ENCODE assay signal across 12 mouse cellular contexts in genomic region chrX:162113257-162113656, GRCm38 (mm10). TPM values are rescaled to one million over a fixed set of nuclear protein-coding genes. Genes with fewer than 3 reads are reported as not detected.
DNase-seq lines count a peak whose midpoint lies in the region; ATAC-seq and TF ChIP-seq lines count a peak whose summit lies in the region.
"Had no signal": no experiment of that assay in that cellular context is flagged by ENCODE, and none has a peak within 500 bp of the region (broad histone marks: within the 10 kb centered on the region; RNA-seq: fewer than 3 reads in every experiment).

No protein-coding gene starts in this region.

- no peaks in the 10 kb centered on the region for H3K4me1 ChIP-seq in hindbrain, embryonic 14.5 days (replicated peaks; ENCODE audit: control insufficient read depth, insufficient read depth, low read length)
- no peaks in the 10 kb centered on the region for H3K4me1 ChIP-seq in hindbrain, embryonic 16.5 days (ENCODE audit: control insufficient read depth, insufficient read depth, low read depth, low read length)
- no peaks in the 10 kb centered on the region for H3K4me1 ChIP-seq in heart, embryonic 12.5 days (replicated peaks)
- no peaks in the 10 kb centered on the region for H3K4me1 ChIP-seq in liver, postnatal 0 days (ENCODE audit: insufficient read depth)
- H3K4me1 ChIP-seq: hindbrain, embryonic 15.5 days had no signal

- no peak overlapping the region for H3K27ac ChIP-seq in hindbrain, embryonic 14.5 days
- H3K27ac ChIP-seq in hindbrain, embryonic 16.5 days (ENCODE audit: low read depth, low read length): no peak overlapping the region
- 0 out of 2 replicates have a peak overlapping the region, but pooled peaks have one; percentile 26 for H3K27ac ChIP-seq in heart, embryonic 12.5 days (ENCODE audit: poor library complexity, severe bottlenecking)
- no peak overlapping the region for H3K27ac ChIP-seq in liver, postnatal 0 days (ENCODE audit: low read depth)
- no peak overlapping the region for H3K27ac ChIP-seq in layer of hippocampus, adult 2 months
- H3K27ac ChIP-seq: gastrocnemius, adult 2 months; hindbrain, embryonic 15.5 days; macrophage had no signal

- no peak for TF ChIP-seq EP300 in liver, postnatal 0 days (IDR thresholded peaks at IDR 0.05; ENCODE audit: low read depth)

- no peaks in the 10 kb centered on the region for H3K36me3 ChIP-seq in hindbrain, embryonic 14.5 days (replicated peaks; ENCODE audit: control insufficient read depth, insufficient read depth)
- H3K36me3 ChIP-seq in hindbrain, embryonic 16.5 days (ENCODE audit: control insufficient read depth, insufficient read depth, low read length): no peaks in the 10 kb centered on the region
- no peaks in the 10 kb centered on the region for H3K36me3 ChIP-seq in heart, embryonic 12.5 days
- H3K36me3 ChIP-seq in liver, postnatal 0 days (replicated peaks; ENCODE audit: insufficient read depth, low read length): no peaks in the 10 kb centered on the region
- H3K36me3 ChIP-seq: hindbrain, embryonic 15.5 days had no signal

- peak; percentile 26 for DNase-seq in hindbrain, embryonic 14.5 days (ENCODE audit: low spot score)
- DNase-seq in adrenal gland, postnatal 10 days: peak; percentile 43
- DNase-seq in liver, postnatal 0 days: peak; percentile 13
- no peak for DNase-seq in layer of hippocampus, adult 2 months (ENCODE audit: low spot score in 2 of 2)
- no peak for DNase-seq in testis, postnatal 14 days (ENCODE audit: low spot score)
- DNase-seq: cerebellum, adult 11 months; gastrocnemius, adult 2 months had no signal

- H3K4me3 ChIP-seq in hindbrain, embryonic 14.5 days (replicated peaks; ENCODE audit: low read length): no peak overlapping the region
- no peak overlapping the region for H3K4me3 ChIP-seq in hindbrain, embryonic 16.5 days (ENCODE audit: low read length)
- H3K4me3 ChIP-seq in heart, embryonic 12.5 days: no peak overlapping the region
- H3K4me3 ChIP-seq in liver, postnatal 0 days (ENCODE audit: low read depth, low read length): no peak overlapping the region
- no peak overlapping the region for H3K4me3 ChIP-seq in layer of hippocampus, adult 2 months
- H3K4me3 ChIP-seq: gastrocnemius, adult 2 months; hindbrain, embryonic 15.5 days had no signal

- H3K9me3 ChIP-seq in hindbrain, embryonic 14.5 days (ENCODE audit: control insufficient read depth, low read length): no peaks in the 10 kb centered on the region
- no peaks in the 10 kb centered on the region for H3K9me3 ChIP-seq in hindbrain, embryonic 16.5 days (ENCODE audit: control insufficient read depth, low read length)
- H3K9me3 ChIP-seq in heart, embryonic 12.5 days (replicated peaks): no peaks in the 10 kb centered on the region
- no peaks in the 10 kb centered on the region for H3K9me3 ChIP-seq in liver, postnatal 0 days (ENCODE audit: low read length)
- H3K9me3 ChIP-seq: hindbrain, embryonic 15.5 days had no signal

- no peak overlapping the region for H3K9ac ChIP-seq in hindbrain, embryonic 14.5 days
- H3K9ac ChIP-seq in hindbrain, embryonic 16.5 days (ENCODE audit: low read depth, low read length): no peak overlapping the region
- H3K9ac ChIP-seq in heart, embryonic 12.5 days: no peak overlapping the region
- H3K9ac ChIP-seq in liver, postnatal 0 days (replicated peaks): no peak overlapping the region
- H3K9ac ChIP-seq: hindbrain, embryonic 15.5 days had no signal

- 67% methylated on average over 5 of the region's 5 CpGs for WGBS in hindbrain, embryonic 14.5 days
- 53% methylated on average over 5 of the region's 5 CpGs for WGBS in hindbrain, embryonic 16.5 days
- 29% methylated on average over 5 of the region's 5 CpGs for WGBS in heart, embryonic 12.5 days
- 63% methylated on average over 5 of the region's 5 CpGs for WGBS in liver, postnatal 0 days (ENCODE audit: insufficient replicate concordance)

- peaks cover 43% of the 10 kb centered on the region for H3K27me3 ChIP-seq in hindbrain, embryonic 14.5 days (ENCODE audit: control insufficient read depth, insufficient read depth, low read length)
- H3K27me3 ChIP-seq in hindbrain, embryonic 16.5 days (replicated peaks; ENCODE audit: control insufficient read depth, insufficient read depth, low read length): peaks cover 5% of the 10 kb centered on the region; the same call in 1 of the 2 replicates
- H3K27me3 ChIP-seq in heart, embryonic 12.5 days (replicated peaks): peaks cover 4% of the 10 kb centered on the region; the same call in 1 of the 2 replicates
- H3K27me3 ChIP-seq in liver, postnatal 0 days (ENCODE audit: insufficient read depth, low read length): no peaks in the 10 kb centered on the region

- ATAC-seq in hindbrain, embryonic 14.5 days (ENCODE audit: low FRiP score): no peak
- no peak for ATAC-seq in hindbrain, embryonic 16.5 days
- no peak for ATAC-seq in heart, embryonic 12.5 days (ENCODE audit: insufficient number of reproducible peaks, low FRiP score)
- no peak for ATAC-seq in liver, postnatal 0 days
- ATAC-seq in granulocyte monocyte progenitor cell, adult 5-6 weeks (replicated peaks; ENCODE audit: poor library complexity, severe bottlenecking): no peak

- no peak overlapping the region for H3K4me2 ChIP-seq in hindbrain, embryonic 14.5 days (replicated peaks)
- no peak overlapping the region for H3K4me2 ChIP-seq in hindbrain, embryonic 16.5 days (ENCODE audit: low read length)
- peak overlapping the region; percentile 7; the same call in 1 of the 2 replicates for H3K4me2 ChIP-seq in heart, embryonic 12.5 days
- H3K4me2 ChIP-seq in liver, postnatal 0 days (ENCODE audit: low read depth, low read length): no peak overlapping the region
- H3K4me2 ChIP-seq: hindbrain, embryonic 15.5 days had no signal

- TF ChIP-seq CTCF in liver, postnatal 0 days (IDR thresholded peaks at IDR 0.05; ENCODE audit: low read depth): no peak
- no peak for TF ChIP-seq CTCF in layer of hippocampus, adult 2 months (conservative IDR thresholded peaks at IDR 0.05)

RNA-seq across cellular contexts. Expression of gene Nhs, which starts 46.3 kb away (rescaled TPM):
- 4.3 and 4.4 TPM in 2 replicates for polyA plus RNA-seq in hindbrain, embryonic 14.5 days (2014; fragmentation: Nextera tagmentation; extraction: Ambion mirVana)
- 4.1 and 4.7 TPM in 2 replicates for polyA plus RNA-seq in hindbrain, embryonic 16.5 days (2015; fragmentation: Nextera tagmentation; extraction: Ambion mirVana)
- total RNA-seq in adrenal gland, postnatal 10 days (2021): 1 to 10 TPM; 1.6 to 1.8 TPM
- 0.95 and 1.2 TPM in 2 replicates for polyA plus RNA-seq in heart, embryonic 12.5 days (2016; fragmentation: Nextera tagmentation; extraction: Ambion mirVana)
- 0.02 and 0.04 TPM in 2 replicates for polyA plus RNA-seq in liver, postnatal 0 days (2015; fragmentation: Nextera tagmentation; extraction: Ambion mirVana)
- total RNA-seq in layer of hippocampus, adult 2 months (2021): 1 to 10 TPM; 2.3 to 2.6 TPM
- total RNA-seq in granulocyte monocyte progenitor cell, adult 5-6 weeks (2014; fragmentation: Nextera tagmentation): not detected in 2 replicates
- 0.34 TPM in 1 of 2 replicates, not detected in the other for total RNA-seq in granulocyte monocyte progenitor cell, adult 5-6 weeks (2017)
- polyA plus RNA-seq: macrophage had no signal

Comparison
In these comparisons a context has a peak if more than half of its experiments do, and no peak if none do; other contexts are left out.
1. DNase-seq: peak in hindbrain, embryonic 14.5 days (single experiment), adrenal gland, postnatal 10 days (single experiment) and liver, postnatal 0 days (single experiment); none in layer of hippocampus, adult 2 months (0 of 2) and testis, postnatal 14 days (single experiment).